Mouse (Mus musculus): ENCODE data around the gene Gm36028.

Gm36028 gene

GRCm38 (mm10) chr16:37809623-37809992 is 51.3 kb downstream of the Gm36028 start:
- no peak for DNase-seq (ENCODE audit: low read depth, low spot score)

- peak; percentile 30 for DNase-seq (ENCODE audit: low read depth, low spot score)
Observed at GRCm38 (mm10) chr16:37808866-37809622, 51.9 kb downstream of the Gm36028 start.

GRCm38 (mm10) chr16:37807269-37807668 is 53.7 kb downstream of the Gm36028 start:
- peak; percentile 31 for DNase-seq (ENCODE audit: low read depth, low spot score)

- no peak for DNase-seq (ENCODE audit: low read depth, low spot score)
Observed at GRCm38 (mm10) chr16:37805746-37806495, 55.0 kb downstream of the Gm36028 start.

- no peak for DNase-seq (ENCODE audit: low read depth, low spot score)
Observed at GRCm38 (mm10) chr16:37803387-37803950, 57.5 kb downstream of the Gm36028 start.

GRCm38 (mm10) chr16:37802686-37803295 is 58.2 kb downstream of the Gm36028 start:
- DNase-seq (ENCODE audit: low read depth, low spot score), result no peak

GRCm38 (mm10) chr16:37801097-37801496 is 59.8 kb downstream of the Gm36028 start:
- DNase-seq (ENCODE audit: low read depth, low spot score), result no peak

All from ES-CJ7 (cell line).